Mouse (Mus musculus) C2C12 (cell line): Measurements from ENCODE around the gene Kcnh6.

Source experiments
- CTCF ChIP-seq: IDR thresholded peaks from one replicate; pipeline ENCODE4 v1.5.1; 2011; ENCODE audit not compliant: control insufficient read depth, insufficient read depth, insufficient read length
- USF1 ChIP-seq: IDR thresholded peaks from one replicate; pipeline ENCODE4 v1.6.1; 2011; ENCODE audit warnings: low read depth, mild to moderate bottlenecking, control low read depth, moderate library complexity

DNA sequence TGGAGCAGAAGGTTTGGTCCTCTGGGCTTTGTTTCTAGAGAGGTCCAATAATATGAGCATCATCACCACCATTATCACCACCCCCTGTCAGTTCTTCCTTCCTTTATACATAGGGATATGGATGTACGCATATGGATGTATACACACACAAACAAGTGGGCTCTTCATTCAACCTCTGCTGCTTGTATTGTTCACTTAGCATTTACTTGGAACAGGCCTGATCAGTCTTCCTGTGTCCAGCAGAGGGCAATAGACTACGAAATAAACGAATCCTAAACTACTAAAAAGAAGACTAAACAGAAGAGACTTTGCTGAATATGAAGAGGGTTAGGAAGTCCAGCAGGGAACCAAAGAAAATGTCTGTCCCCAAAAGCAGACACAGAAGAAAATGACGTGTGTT, 6.2 kb upstream of the Kcnh6 start:
- TF ChIP-seq CTCF = no peak
- TF ChIP-seq USF1 = no peak
